Comparison of ENCODE assay signal across 11 mouse cellular contexts in the genomic region with DNA sequence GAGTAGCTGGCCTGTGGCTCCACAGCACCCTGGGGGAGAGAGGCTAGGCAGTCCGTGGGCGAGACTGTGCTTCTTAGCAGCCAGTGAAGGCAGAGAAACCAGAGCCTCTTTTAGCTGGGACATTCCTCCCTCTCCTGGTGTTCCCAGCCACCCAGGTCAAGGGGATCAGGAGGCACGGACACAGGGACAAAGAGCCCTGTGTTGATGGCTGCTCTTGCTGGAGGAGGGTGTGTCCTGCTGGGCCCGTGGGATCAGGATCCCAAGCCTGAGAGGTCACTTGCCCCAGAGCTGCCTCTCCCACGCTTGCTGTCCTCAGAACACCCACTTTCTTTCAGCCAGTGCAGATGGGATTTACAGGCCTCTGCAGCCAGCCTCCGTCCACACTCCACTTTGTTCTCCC. TPM values are rescaled to one million over a fixed set of nuclear protein-coding genes. Genes with fewer than 3 reads are reported as not detected.
DNase-seq lines count a peak whose midpoint lies in the region; ATAC-seq and TF ChIP-seq lines count a peak whose summit lies in the region.
"Had no signal": no experiment of that assay in that cellular context is flagged by ENCODE, and none has a peak within 500 bp of the region (broad histone marks: within the 10 kb centered on the region; RNA-seq: fewer than 3 reads in every experiment).

No protein-coding gene starts in this region.

- WGBS in heart, embryonic 10.5 days, result 35% methylated on average over 6 of the region's 6 CpGs
- WGBS in heart, adult 2 months, result 59% methylated on average over 6 of the region's 6 CpGs
- 71% methylated on average over 6 of the region's 6 CpGs for WGBS in liver, embryonic 11.5 days
- WGBS in liver, postnatal 0 days (ENCODE audit: insufficient replicate concordance), result 72% methylated on average over 6 of the region's 6 CpGs
- 24% methylated on average over 6 of the region's 6 CpGs for WGBS in embryonic facial prominence, embryonic 10.5 days
- WGBS in limb, embryonic 12.5 days, result 60% methylated on average over 6 of the region's 6 CpGs
- WGBS in intestine, postnatal 0 days, result 66% methylated on average over 6 of the region's 6 CpGs

- TF ChIP-seq CTCF in heart, adult 2 months (IDR thresholded peaks at IDR 0.05), result no peak
- TF ChIP-seq CTCF in liver, postnatal 0 days (IDR thresholded peaks at IDR 0.05; ENCODE audit: low read depth), result no peak
- no peak for TF ChIP-seq CTCF in intestine, postnatal 0 days (IDR thresholded peaks at IDR 0.05; ENCODE audit: low read depth)

- no peaks in the 10 kb centered on the region for H3K27me3 ChIP-seq in heart, embryonic 10.5 days (ENCODE audit: insufficient read depth, poor library complexity, severe bottlenecking)
- no peaks in the 10 kb centered on the region for H3K27me3 ChIP-seq in heart, adult 2 months (ENCODE audit: control insufficient read depth, insufficient read depth, low read length)
- no peaks in the 10 kb centered on the region for H3K27me3 ChIP-seq in liver, embryonic 11.5 days (replicated peaks; ENCODE audit: control insufficient read depth, insufficient read depth, low read length)
- H3K27me3 ChIP-seq in liver, postnatal 0 days (ENCODE audit: insufficient read depth, low read length), result no peaks in the 10 kb centered on the region
- H3K27me3 ChIP-seq in embryonic facial prominence, embryonic 10.5 days (replicated peaks; ENCODE audit: low read depth, poor library complexity, severe bottlenecking), result no peaks in the 10 kb centered on the region
- H3K27me3 ChIP-seq in limb, embryonic 12.5 days, result no peaks in the 10 kb centered on the region
- no peaks in the 10 kb centered on the region for H3K27me3 ChIP-seq in intestine, postnatal 0 days (replicated peaks; ENCODE audit: control insufficient read depth, insufficient read depth, low read length)

- H3K9ac ChIP-seq in heart, adult 2 months (ENCODE audit: low read depth, low read length), result no peak overlapping the region
- 0 out of 2 replicates have a peak overlapping the region, but pooled peaks have one; percentile 12 for H3K9ac ChIP-seq in liver, embryonic 11.5 days (ENCODE audit: low read depth, low read length)
- H3K9ac ChIP-seq in liver, postnatal 0 days (replicated peaks), result no peak overlapping the region
- peak overlapping the region; percentile 34; the same call in 1 of the 2 replicates for H3K9ac ChIP-seq in limb, embryonic 12.5 days (replicated peaks)
- H3K9ac ChIP-seq in intestine, postnatal 0 days (ENCODE audit: low read depth, low read length), result no peak overlapping the region
- H3K9ac ChIP-seq: liver, embryonic 14.5 days had no signal

- no peak for ATAC-seq in liver, embryonic 11.5 days (replicated peaks; ENCODE audit: low FRiP score)
- no peak for ATAC-seq in liver, postnatal 0 days
- ATAC-seq in limb, embryonic 12.5 days (ENCODE audit: insufficient number of reproducible peaks, insufficient read depth, low FRiP score, low TSS enrichment, low read depth), result no peak
- no peak for ATAC-seq in intestine, postnatal 0 days
- ATAC-seq: CD4-positive, CD25-positive, alpha-beta regulatory T cell, adult 4 months had no signal

- H3K9me3 ChIP-seq in heart, embryonic 10.5 days, result no peaks in the 10 kb centered on the region
- no peaks in the 10 kb centered on the region for H3K9me3 ChIP-seq in liver, embryonic 11.5 days (ENCODE audit: control insufficient read depth, low read length)
- no peaks in the 10 kb centered on the region for H3K9me3 ChIP-seq in liver, postnatal 0 days (ENCODE audit: low read length)
- H3K9me3 ChIP-seq in embryonic facial prominence, embryonic 10.5 days, result no peaks in the 10 kb centered on the region
- no peaks in the 10 kb centered on the region for H3K9me3 ChIP-seq in limb, embryonic 12.5 days
- no peaks in the 10 kb centered on the region for H3K9me3 ChIP-seq in intestine, postnatal 0 days (ENCODE audit: control insufficient read depth)

- no peak overlapping the region for H3K4me2 ChIP-seq in liver, embryonic 11.5 days
- no peak overlapping the region for H3K4me2 ChIP-seq in liver, postnatal 0 days (ENCODE audit: low read depth, low read length)
- no peak overlapping the region for H3K4me2 ChIP-seq in limb, embryonic 12.5 days
- H3K4me2 ChIP-seq in intestine, postnatal 0 days (replicated peaks; ENCODE audit: low read depth), result no peak overlapping the region

- no peak for DNase-seq in heart, embryonic 10.5 days (ENCODE audit: low spot score)
- no peak for DNase-seq in heart, adult 2 months
- DNase-seq in liver, embryonic 11.5 days (ENCODE audit: low spot score), result no peak
- no peak for DNase-seq in liver, postnatal 0 days
- DNase-seq in embryonic facial prominence, embryonic 10.5 days (ENCODE audit: low spot score), result no peak
- no peak for DNase-seq in left cerebral cortex, adult 9 months (ENCODE audit: low spot score in 2 of 2)
- DNase-seq: kidney, adult 9 months had no signal

- no peak for TF ChIP-seq POLR2A in heart, adult 2 months (IDR thresholded peaks at IDR 0.05; ENCODE audit: insufficient read depth, low read depth, low read length)

- no peak for TF ChIP-seq EP300 in heart, adult 2 months (IDR thresholded peaks at IDR 0.05; ENCODE audit: insufficient read depth, low read depth, low read length)
- TF ChIP-seq EP300 in liver, postnatal 0 days (IDR thresholded peaks at IDR 0.05; ENCODE audit: low read depth), result no peak

- H3K4me3 ChIP-seq in heart, embryonic 10.5 days, result 0 out of 2 replicates have a peak overlapping the region, but pooled peaks have one; percentile 3
- H3K4me3 ChIP-seq in heart, adult 2 months, result no peak overlapping the region
- H3K4me3 ChIP-seq in liver, embryonic 11.5 days (ENCODE audit: low read depth, low read length), result no peak overlapping the region
- H3K4me3 ChIP-seq in liver, postnatal 0 days (ENCODE audit: low read depth, low read length), result no peak overlapping the region
- peak overlapping the region; percentile 22 for H3K4me3 ChIP-seq in embryonic facial prominence, embryonic 10.5 days
- no peak overlapping the region for H3K4me3 ChIP-seq in limb, embryonic 12.5 days (replicated peaks)
- H3K4me3 ChIP-seq in intestine, postnatal 0 days (ENCODE audit: low read depth, low read length), result no peak overlapping the region

- intact Hi-C loops in heart, adult 2 months (cut with DNase I), result no loop called here

- H3K36me3 ChIP-seq in heart, embryonic 10.5 days, result peaks cover 74% of the 10 kb centered on the region
- H3K36me3 ChIP-seq in heart, adult 2 months (ENCODE audit: control insufficient read depth, insufficient read depth, low read length), result no peaks in the 10 kb centered on the region
- H3K36me3 ChIP-seq in liver, embryonic 11.5 days (ENCODE audit: control insufficient read depth, insufficient read depth, low read length), result peaks cover 30% of the 10 kb centered on the region; the same call in 1 of the 2 replicates
- peaks cover 63% of the 10 kb centered on the region for H3K36me3 ChIP-seq in liver, postnatal 0 days (replicated peaks; ENCODE audit: insufficient read depth, low read length)
- peaks cover 82% of the 10 kb centered on the region for H3K36me3 ChIP-seq in embryonic facial prominence, embryonic 10.5 days (replicated peaks)
- H3K36me3 ChIP-seq in limb, embryonic 12.5 days, result peaks cover 81% of the 10 kb centered on the region
- peaks cover 80% of the 10 kb centered on the region for H3K36me3 ChIP-seq in intestine, postnatal 0 days (ENCODE audit: control insufficient read depth, insufficient read depth)

- H3K79me2 ChIP-seq in heart, adult 2 months (replicated peaks; ENCODE audit: control insufficient read depth, insufficient read depth, low read length), result no peaks in the 10 kb centered on the region; the same call in none of the 2 replicates

- H3K27ac ChIP-seq in heart, embryonic 10.5 days, result peak overlapping the region; percentile 56
- no peak overlapping the region for H3K27ac ChIP-seq in heart, adult 2 months
- H3K27ac ChIP-seq in liver, embryonic 11.5 days (ENCODE audit: low read depth, low read length), result no peak overlapping the region
- no peak overlapping the region for H3K27ac ChIP-seq in liver, postnatal 0 days (ENCODE audit: low read depth)
- peak overlapping the region; percentile 81 for H3K27ac ChIP-seq in embryonic facial prominence, embryonic 10.5 days (replicated peaks)
- H3K27ac ChIP-seq in limb, embryonic 12.5 days, result peak overlapping the region; percentile 50
- H3K27ac ChIP-seq in intestine, postnatal 0 days (ENCODE audit: low read depth, low read length), result no peak overlapping the region
- H3K27ac ChIP-seq: liver, embryonic 14.5 days had no signal

- peaks cover 90% of the 10 kb centered on the region for H3K4me1 ChIP-seq in heart, embryonic 10.5 days
- H3K4me1 ChIP-seq in heart, adult 2 months (ENCODE audit: control insufficient read depth, insufficient read depth, low read length), result peaks cover 9% of the 10 kb centered on the region
- H3K4me1 ChIP-seq in liver, embryonic 11.5 days (replicated peaks; ENCODE audit: control insufficient read depth, insufficient read depth, low read length), result peaks cover 23% of the 10 kb centered on the region
- peaks cover 28% of the 10 kb centered on the region for H3K4me1 ChIP-seq in liver, postnatal 0 days (ENCODE audit: insufficient read depth)
- peaks cover 84% of the 10 kb centered on the region for H3K4me1 ChIP-seq in embryonic facial prominence, embryonic 10.5 days
- H3K4me1 ChIP-seq in limb, embryonic 12.5 days (replicated peaks), result peaks cover 43% of the 10 kb centered on the region
- peaks cover 5% of the 10 kb centered on the region; the same call in 1 of the 2 replicates for H3K4me1 ChIP-seq in intestine, postnatal 0 days (replicated peaks; ENCODE audit: control insufficient read depth, insufficient read depth, low read length)

RNA-seq across cellular contexts. Expression of gene Rplp0, which starts 12.3 kb away (rescaled TPM):
- polyA plus RNA-seq in heart, embryonic 10.5 days (2016; fragmentation: Nextera tagmentation; extraction: Ambion mirVana), result 1,223 and 1,345 TPM in 2 replicates
- total RNA-seq in heart, adult 2 months (2021), result 100 to 1,000 TPM; 587 to 705 TPM
- 1,240 and 1,274 TPM in 2 replicates for polyA plus RNA-seq in heart, adult 2 months (2012; rRNA removed)
- polyA plus RNA-seq in liver, embryonic 11.5 days (2014; fragmentation: Nextera tagmentation; extraction: Ambion mirVana), result 2,436 and 2,466 TPM in 2 replicates
- 793 and 822 TPM in 2 replicates for polyA plus RNA-seq in liver, postnatal 0 days (2015; fragmentation: Nextera tagmentation; extraction: Ambion mirVana)
- polyA plus RNA-seq in embryonic facial prominence, embryonic 10.5 days (2016; fragmentation: Nextera tagmentation; extraction: Ambion mirVana), result 1,413 and 1,489 TPM in 2 replicates
- 1,237 and 1,243 TPM in 2 replicates for polyA plus RNA-seq in limb, embryonic 12.5 days (2016; fragmentation: Nextera tagmentation; extraction: Ambion mirVana)
- 832 and 868 TPM in 2 replicates for polyA plus RNA-seq in intestine, postnatal 0 days (2015; fragmentation: Nextera tagmentation; extraction: Ambion mirVana)

RNA-seq across cellular contexts. Expression of gene Gcn1l1, which starts 18.0 kb away (rescaled TPM):
- 47.8 and 49.8 TPM in 2 replicates for polyA plus RNA-seq in heart, embryonic 10.5 days (2016; fragmentation: Nextera tagmentation; extraction: Ambion mirVana)
- 10 to 100 TPM; 34.2 to 40.1 TPM for total RNA-seq in heart, adult 2 months (2021)
- polyA plus RNA-seq in heart, adult 2 months (2012; rRNA removed), result 21.5 and 34.6 TPM in 2 replicates
- 51.0 and 55.6 TPM in 2 replicates for polyA plus RNA-seq in liver, embryonic 11.5 days (2014; fragmentation: Nextera tagmentation; extraction: Ambion mirVana)
- 7.7 and 10.3 TPM in 2 replicates for polyA plus RNA-seq in liver, postnatal 0 days (2015; fragmentation: Nextera tagmentation; extraction: Ambion mirVana)
- 65.0 and 65.1 TPM in 2 replicates for polyA plus RNA-seq in embryonic facial prominence, embryonic 10.5 days (2016; fragmentation: Nextera tagmentation; extraction: Ambion mirVana)
- polyA plus RNA-seq in limb, embryonic 12.5 days (2016; fragmentation: Nextera tagmentation; extraction: Ambion mirVana), result 55.4 and 57.4 TPM in 2 replicates
- polyA plus RNA-seq in intestine, postnatal 0 days (2015; fragmentation: Nextera tagmentation; extraction: Ambion mirVana), result 9.3 and 9.6 TPM in 2 replicates

RNA-seq across cellular contexts. Expression of gene Pxn, which starts 40.5 kb away (rescaled TPM):
- polyA plus RNA-seq in heart, embryonic 10.5 days (2016; fragmentation: Nextera tagmentation; extraction: Ambion mirVana), result 30.3 and 31.9 TPM in 2 replicates
- 10 to 100 TPM; 35.9 to 37.1 TPM for total RNA-seq in heart, adult 2 months (2021)
- polyA plus RNA-seq in heart, adult 2 months (2012; rRNA removed), result 51.9 and 56.5 TPM in 2 replicates
- polyA plus RNA-seq in liver, embryonic 11.5 days (2014; fragmentation: Nextera tagmentation; extraction: Ambion mirVana), result 12.4 and 14.0 TPM in 2 replicates
- polyA plus RNA-seq in liver, postnatal 0 days (2015; fragmentation: Nextera tagmentation; extraction: Ambion mirVana), result 14.9 and 16.3 TPM in 2 replicates
- 50.3 and 50.6 TPM in 2 replicates for polyA plus RNA-seq in embryonic facial prominence, embryonic 10.5 days (2016; fragmentation: Nextera tagmentation; extraction: Ambion mirVana)
- polyA plus RNA-seq in limb, embryonic 12.5 days (2016; fragmentation: Nextera tagmentation; extraction: Ambion mirVana), result 40.3 and 47.1 TPM in 2 replicates
- 65.1 and 71.1 TPM in 2 replicates for polyA plus RNA-seq in intestine, postnatal 0 days (2015; fragmentation: Nextera tagmentation; extraction: Ambion mirVana)

Comparison
In these comparisons a context has a peak if more than half of its experiments do, and no peak if none do; other contexts are left out.
1. H3K27ac ChIP-seq: peak in heart, embryonic 10.5 days (single experiment), embryonic facial prominence, embryonic 10.5 days (single experiment) and limb, embryonic 12.5 days (single experiment); none in heart, adult 2 months (single experiment), liver, embryonic 11.5 days (single experiment), liver, postnatal 0 days (single experiment) and intestine, postnatal 0 days (single experiment).
2. H3K4me3 ChIP-seq: peak in heart, embryonic 10.5 days (single experiment) and embryonic facial prominence, embryonic 10.5 days (single experiment); none in heart, adult 2 months (single experiment), liver, embryonic 11.5 days (single experiment), liver, postnatal 0 days (single experiment), limb, embryonic 12.5 days (single experiment) and intestine, postnatal 0 days (single experiment).
3. H3K9ac ChIP-seq: peak in liver, embryonic 11.5 days (single experiment) and limb, embryonic 12.5 days (single experiment); none in heart, adult 2 months (single experiment), liver, postnatal 0 days (single experiment) and intestine, postnatal 0 days (single experiment).